Mouse (Mus musculus): ENCODE data around the gene Tmed10. TPM values are rescaled to one million over a fixed set of nuclear protein-coding genes. Genes with fewer than 3 reads are reported as not detected.

Tmed10 gene
- polyA plus RNA-seq, 1 experiment, result 178 TPM

DNA sequence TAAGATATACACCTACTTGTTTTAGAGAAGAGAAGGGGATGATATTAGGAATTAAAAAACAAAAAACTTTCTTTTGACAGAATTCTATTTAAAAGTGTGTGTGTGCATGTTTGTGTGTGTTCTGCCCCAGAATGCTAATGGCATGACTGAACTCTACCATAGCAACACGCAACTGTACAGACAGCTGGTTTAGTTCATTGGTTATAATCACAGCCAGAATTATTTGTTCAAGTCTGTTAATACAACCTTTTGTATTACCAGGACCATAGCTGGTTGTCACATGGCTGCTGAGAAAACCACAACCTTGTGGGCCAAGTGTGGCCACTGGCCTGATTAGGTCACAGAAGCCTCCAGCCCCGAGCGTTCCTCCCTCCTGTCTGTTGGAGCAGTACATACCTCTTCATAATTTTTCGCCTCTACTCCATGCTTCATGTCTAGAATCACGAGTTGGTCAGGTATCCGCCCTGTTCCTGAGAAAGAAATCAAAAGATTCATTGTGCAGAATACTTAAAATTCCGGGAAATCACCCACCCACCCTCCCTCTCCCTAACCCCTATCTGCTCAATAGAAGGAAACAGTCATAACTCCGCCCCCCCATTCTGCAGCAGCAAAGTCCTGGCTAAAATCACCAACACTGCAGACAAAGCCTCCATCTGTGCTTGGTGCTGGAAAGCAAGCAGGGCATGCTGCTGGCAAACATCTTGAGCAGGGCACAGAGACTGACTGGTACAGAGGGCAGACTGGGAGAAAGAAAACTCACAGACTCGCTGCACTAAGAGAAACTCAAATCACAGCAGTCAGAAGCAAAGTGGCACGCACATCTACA is 24.0 kb downstream of the Tmed10 start:
- DNase-seq, result peak; percentile 29 to 58
- TF ChIP-seq POLR2A (IDR thresholded peaks at IDR 0.05; ENCODE audit: borderline replicate concordance, insufficient read depth, low read length), result peak; percentile 14; the same call in 1 of the 2 replicates
- no peak for TF ChIP-seq CTCF (IDR thresholded peaks at IDR 0.05; ENCODE audit: borderline replicate concordance, insufficient read depth, low read depth, low read length)

DNA sequence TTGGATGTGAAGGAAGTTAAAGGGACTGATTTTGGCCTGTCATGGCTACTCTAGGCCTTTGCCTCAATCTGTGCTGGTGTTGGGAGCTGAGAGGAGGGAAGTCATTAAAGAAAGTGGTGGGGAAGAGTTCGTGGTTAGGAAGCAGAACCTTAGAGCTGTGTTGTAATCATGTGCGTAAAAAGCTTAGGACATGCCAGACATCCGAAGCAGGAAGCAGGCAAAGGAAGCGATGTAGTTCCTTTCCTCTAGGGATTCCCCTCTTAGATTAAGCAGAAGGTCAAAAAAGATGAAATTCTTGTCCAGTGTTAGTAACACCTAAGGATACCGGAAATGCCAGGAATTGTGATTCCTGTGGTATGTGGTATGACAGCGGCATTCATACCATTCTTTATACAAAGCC is 26.3 kb downstream of the Tmed10 start:
- TF ChIP-seq POLR2A (IDR thresholded peaks at IDR 0.05; ENCODE audit: borderline replicate concordance, insufficient read depth, low read length), result no peak
- TF ChIP-seq CTCF (IDR thresholded peaks at IDR 0.05; ENCODE audit: borderline replicate concordance, insufficient read depth, low read depth, low read length), result no peak
- DNase-seq, result no peak
- WGBS, result 82% methylated on average over 6 of the region's 6 CpGs
- H3K4me1 ChIP-seq (ENCODE audit: control insufficient read depth, insufficient read depth, low read length), result no peaks in the 10 kb centered on the region
- no peak overlapping the region for H3K4me3 ChIP-seq (replicated peaks; ENCODE audit: insufficient read depth, low read depth, low read length)
- no peak overlapping the region; the same call in 1 of the 2 replicates for H3K27ac ChIP-seq (ENCODE audit: insufficient read depth, low read length)
- H3K27me3 ChIP-seq (ENCODE audit: control insufficient read depth, insufficient read depth, low read length), result no peaks in the 10 kb centered on the region

More for the DNA sequence above, 24.0 kb downstream of the Tmed10 start:
- Histone ChIP-seq H3K27ac (ENCODE audit: insufficient read depth, low read length) (peak overlapping the region; percentile 59; the same call in 1 of the 2 replicates), H3K4me3 (replicated peaks; ENCODE audit: insufficient read depth, low read depth, low read length) (no peak overlapping the region), H3K27me3 (ENCODE audit: control insufficient read depth, insufficient read depth, low read length) (no peaks in the 10 kb centered on the region), H3K4me1 (ENCODE audit: control insufficient read depth, insufficient read depth, low read length) (no peaks in the 10 kb centered on the region)
- 60% methylated on average over 10 of the region's 10 CpGs for WGBS

DNA sequence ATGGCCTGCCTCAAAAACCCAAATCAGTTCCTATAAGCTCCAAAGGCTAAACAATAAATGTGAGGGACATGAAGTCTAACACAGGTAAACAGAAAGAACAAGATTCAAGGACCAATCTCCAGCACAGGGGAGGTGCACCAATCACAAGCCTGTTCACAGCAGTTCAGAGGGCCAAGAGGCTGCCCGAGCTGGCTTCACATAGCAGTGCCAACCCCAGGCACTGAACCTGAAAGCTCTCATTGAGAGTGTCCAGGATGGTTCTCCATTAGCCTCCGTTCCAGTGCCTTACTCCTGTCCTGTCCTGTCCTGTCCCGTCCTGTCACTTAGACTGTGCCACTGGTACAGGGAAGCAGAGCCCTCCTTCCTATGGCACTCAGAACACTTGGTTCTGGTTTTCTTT is 27.5 kb downstream of the Tmed10 start:
- H3K27ac ChIP-seq (ENCODE audit: insufficient read depth, low read length), result no peak overlapping the region
- no peaks in the 10 kb centered on the region for H3K27me3 ChIP-seq (ENCODE audit: control insufficient read depth, insufficient read depth, low read length)
- TF ChIP-seq CTCF (IDR thresholded peaks at IDR 0.05; ENCODE audit: borderline replicate concordance, insufficient read depth, low read depth, low read length) (no peak), POLR2A (IDR thresholded peaks at IDR 0.05; ENCODE audit: borderline replicate concordance, insufficient read depth, low read length) (no peak)
- no peak overlapping the region for H3K4me3 ChIP-seq (replicated peaks; ENCODE audit: insufficient read depth, low read depth, low read length)
- 60% methylated on average over 3 of the region's 3 CpGs for WGBS
- DNase-seq, result no peak
- no peaks in the 10 kb centered on the region for H3K4me1 ChIP-seq (ENCODE audit: control insufficient read depth, insufficient read depth, low read length)

DNA sequence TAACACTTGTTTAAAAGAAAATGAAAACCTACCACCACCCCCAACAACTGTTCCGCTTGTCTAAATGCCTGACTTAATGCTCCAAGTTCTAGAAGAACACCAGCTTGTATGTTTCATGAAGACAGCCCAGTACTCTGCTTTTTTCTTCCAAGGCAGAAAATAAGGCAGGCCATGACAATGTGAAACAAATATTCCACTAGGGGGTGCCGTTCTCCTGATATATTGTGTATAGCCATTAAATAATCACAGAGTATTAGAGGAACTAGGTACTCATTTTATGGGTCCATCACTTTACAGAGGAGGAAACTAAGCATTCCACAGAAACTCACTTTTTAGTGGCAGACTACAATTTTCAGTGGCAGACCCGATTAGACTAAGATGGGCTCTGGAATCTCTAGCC is 28.3 kb downstream of the Tmed10 start:
- DNase-seq, result peak; percentile 42 to 69
- no peak overlapping the region for H3K4me3 ChIP-seq (replicated peaks; ENCODE audit: insufficient read depth, low read depth, low read length)
- TF ChIP-seq POLR2A (IDR thresholded peaks at IDR 0.05; ENCODE audit: borderline replicate concordance, insufficient read depth, low read length), result no peak
- TF ChIP-seq CTCF (IDR thresholded peaks at IDR 0.05; ENCODE audit: borderline replicate concordance, insufficient read depth, low read depth, low read length), result peak; percentile 38; the same call in 1 of the 2 replicates
- no peaks in the 10 kb centered on the region for H3K4me1 ChIP-seq (ENCODE audit: control insufficient read depth, insufficient read depth, low read length)
- no peak overlapping the region for H3K27ac ChIP-seq (ENCODE audit: insufficient read depth, low read length)
- no peaks in the 10 kb centered on the region for H3K27me3 ChIP-seq (ENCODE audit: control insufficient read depth, insufficient read depth, low read length)
- WGBS, result 44% methylated on average over 3 of the region's 3 CpGs

DNA sequence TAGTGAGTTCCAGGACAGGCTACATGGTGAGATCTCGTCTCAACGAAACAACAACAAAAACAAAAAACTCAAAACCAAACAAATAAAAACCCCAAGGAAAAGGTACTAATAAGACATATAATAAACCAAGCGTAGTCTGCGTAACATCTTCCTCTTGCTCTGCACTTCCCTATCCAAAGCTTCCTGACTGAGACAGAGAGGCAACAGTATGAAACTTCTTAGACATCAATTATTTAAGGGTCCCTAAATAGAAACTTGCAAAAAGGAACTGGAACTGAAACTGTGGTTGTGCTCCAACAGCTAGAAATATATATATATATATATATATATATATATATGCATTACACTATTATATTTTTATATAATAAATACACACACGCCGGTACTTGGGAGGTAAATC is 29.1 kb downstream of the Tmed10 start:
- no peak for TF ChIP-seq CTCF (IDR thresholded peaks at IDR 0.05; ENCODE audit: borderline replicate concordance, insufficient read depth, low read depth, low read length)
- no peak for TF ChIP-seq POLR2A (IDR thresholded peaks at IDR 0.05; ENCODE audit: borderline replicate concordance, insufficient read depth, low read length)
- H3K4me1 ChIP-seq (ENCODE audit: control insufficient read depth, insufficient read depth, low read length), result no peaks in the 10 kb centered on the region
- WGBS, result 96% methylated on average over 6 of the region's 6 CpGs
- H3K27me3 ChIP-seq (ENCODE audit: control insufficient read depth, insufficient read depth, low read length), result no peaks in the 10 kb centered on the region
- H3K4me3 ChIP-seq (replicated peaks; ENCODE audit: insufficient read depth, low read depth, low read length), result no peak overlapping the region
- DNase-seq, result no peak
- H3K27ac ChIP-seq (ENCODE audit: insufficient read depth, low read length), result no peak overlapping the region

DNA sequence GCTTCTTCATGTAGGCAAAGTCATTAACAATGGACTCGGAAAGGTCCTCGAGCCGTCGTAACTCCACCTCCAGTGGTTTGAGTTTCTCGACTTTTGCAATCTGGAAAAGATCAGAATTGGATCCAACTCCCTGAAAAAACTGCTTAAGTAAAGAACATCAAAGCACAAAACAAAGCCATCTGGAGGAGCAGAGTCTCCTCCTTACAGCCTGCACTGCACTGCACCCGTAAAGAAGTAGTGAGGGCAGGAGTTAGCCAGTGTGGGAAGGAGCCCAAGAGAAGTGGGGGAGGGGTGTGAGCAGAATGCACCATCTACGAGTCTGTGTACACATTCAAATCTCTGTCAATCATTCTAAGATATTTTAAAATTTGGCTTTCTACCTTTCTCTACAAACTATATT is 30.4 kb downstream of the Tmed10 start:
- TF ChIP-seq POLR2A (IDR thresholded peaks at IDR 0.05; ENCODE audit: borderline replicate concordance, insufficient read depth, low read length) (no peak), CTCF (IDR thresholded peaks at IDR 0.05; ENCODE audit: borderline replicate concordance, insufficient read depth, low read depth, low read length) (no peak)
- H3K27me3 ChIP-seq (ENCODE audit: control insufficient read depth, insufficient read depth, low read length), result no peaks in the 10 kb centered on the region
- no peak for DNase-seq
- no peak overlapping the region for H3K27ac ChIP-seq (ENCODE audit: insufficient read depth, low read length)
- WGBS, result 72% methylated on average over 7 of the region's 7 CpGs
- H3K4me1 ChIP-seq (ENCODE audit: control insufficient read depth, insufficient read depth, low read length), result no peaks in the 10 kb centered on the region
- H3K4me3 ChIP-seq (replicated peaks; ENCODE audit: insufficient read depth, low read depth, low read length), result no peak overlapping the region

DNA sequence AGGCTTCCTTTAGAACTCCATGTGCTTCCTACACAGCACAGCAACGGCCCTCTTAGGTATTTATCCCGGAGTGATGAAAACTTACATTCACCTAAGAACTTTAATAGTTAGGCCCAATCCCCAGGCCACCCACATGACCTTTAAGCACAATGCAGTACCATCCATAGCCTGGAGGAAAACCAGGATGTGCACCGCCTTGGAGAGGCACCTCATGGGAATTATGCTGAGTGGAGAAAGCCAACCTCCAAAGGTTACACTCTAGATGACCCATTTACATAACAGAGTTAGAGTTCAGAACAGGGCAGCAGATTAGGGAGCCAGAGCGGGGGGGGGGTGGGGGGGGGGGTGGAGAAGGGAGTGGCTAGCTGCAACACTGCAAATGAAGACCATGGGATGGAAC is 32.3 kb downstream of the Tmed10 start:
- Histone ChIP-seq H3K4me3 (replicated peaks; ENCODE audit: insufficient read depth, low read depth, low read length) (no peak overlapping the region), H3K27ac (ENCODE audit: insufficient read depth, low read length) (no peak overlapping the region), H3K4me1 (ENCODE audit: control insufficient read depth, insufficient read depth, low read length) (no peaks in the 10 kb centered on the region), H3K27me3 (ENCODE audit: control insufficient read depth, insufficient read depth, low read length) (no peaks in the 10 kb centered on the region)
- no peak for DNase-seq
- 60% methylated on average over 4 of the region's 4 CpGs for WGBS
- TF ChIP-seq POLR2A (IDR thresholded peaks at IDR 0.05; ENCODE audit: borderline replicate concordance, insufficient read depth, low read length), result no peak
- no peak for TF ChIP-seq CTCF (IDR thresholded peaks at IDR 0.05; ENCODE audit: borderline replicate concordance, insufficient read depth, low read depth, low read length)

DNA sequence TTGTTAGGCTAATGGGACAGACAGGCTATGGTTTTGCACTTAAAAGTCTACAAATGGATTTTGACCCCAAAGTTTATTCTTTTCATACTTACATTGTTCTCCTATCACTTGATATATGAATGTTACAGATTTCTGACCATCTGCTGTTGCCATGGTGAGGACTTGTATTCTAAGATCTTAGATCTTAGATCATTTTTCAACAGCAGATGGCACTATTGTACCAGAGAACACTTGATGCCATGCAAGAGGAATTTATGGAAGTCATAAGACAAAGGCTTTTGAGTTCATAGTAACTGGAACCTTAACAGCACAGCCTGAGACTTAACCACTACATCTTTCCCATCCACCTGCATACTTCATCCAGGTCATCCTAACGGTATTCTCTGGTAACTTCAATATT is 33.5 kb downstream of the Tmed10 start:
- no peaks in the 10 kb centered on the region for H3K27me3 ChIP-seq (ENCODE audit: control insufficient read depth, insufficient read depth, low read length)
- no peaks in the 10 kb centered on the region; the same call in 1 of the 2 replicates for H3K4me1 ChIP-seq (ENCODE audit: control insufficient read depth, insufficient read depth, low read length)
- H3K27ac ChIP-seq (ENCODE audit: insufficient read depth, low read length), result no peak overlapping the region
- 64% methylated on average over 1 of the region's 1 CpGs for WGBS
- H3K4me3 ChIP-seq (replicated peaks; ENCODE audit: insufficient read depth, low read depth, low read length), result no peak overlapping the region
- DNase-seq, result peak in 1 of 2 experiments; percentile 67
- TF ChIP-seq CTCF (IDR thresholded peaks at IDR 0.05; ENCODE audit: borderline replicate concordance, insufficient read depth, low read depth, low read length) (peak; percentile 33; the same call in 1 of the 2 replicates), POLR2A (IDR thresholded peaks at IDR 0.05; ENCODE audit: borderline replicate concordance, insufficient read depth, low read length) (no peak)
